ENCODE assay signal across 9 mouse cellular contexts in genomic region chr5:122267899-122268298, GRCm38 (mm10). TPM values are rescaled to one million over a fixed set of nuclear protein-coding genes. Genes with fewer than 3 reads are reported as not detected.
DNase-seq lines count a peak whose midpoint lies in the region; ATAC-seq and TF ChIP-seq lines count a peak whose summit lies in the region.
"Had no signal": no experiment of that assay in that cellular context is flagged by ENCODE, and none has a peak within 500 bp of the region (broad histone marks: within the 10 kb centered on the region; RNA-seq: fewer than 3 reads in every experiment).

No protein-coding gene starts in this region.

- H3K9me3 ChIP-seq in forebrain, embryonic 11.5 days (ENCODE audit: control insufficient read depth, low read length), result no peaks in the 10 kb centered on the region
- H3K9me3 ChIP-seq in forebrain, embryonic 15.5 days, result no peaks in the 10 kb centered on the region
- H3K9me3 ChIP-seq in embryonic facial prominence, embryonic 10.5 days, result no peaks in the 10 kb centered on the region
- H3K9me3 ChIP-seq: stomach, embryonic 15.5 days had no signal

- TF ChIP-seq CTCF in spleen, adult 2 months (IDR thresholded peaks at IDR 0.05; ENCODE audit: extremely low read depth, insufficient read depth, insufficient read length, insufficient replicate concordance), result peak; percentile 31; the same call in 1 of the 2 replicates

- TF ChIP-seq POLR2A in spleen, adult 2 months (IDR thresholded peaks at IDR 0.05; ENCODE audit: low read depth, low read length), result no peak

- peaks cover 4% of the 10 kb centered on the region; the same call in 1 of the 2 replicates for H3K4me1 ChIP-seq in forebrain, embryonic 11.5 days (replicated peaks; ENCODE audit: control insufficient read depth, insufficient read depth, low read length)
- H3K4me1 ChIP-seq in forebrain, embryonic 15.5 days, result peaks cover 10% of the 10 kb centered on the region
- peaks cover 9% of the 10 kb centered on the region for H3K4me1 ChIP-seq in embryonic facial prominence, embryonic 10.5 days
- peaks cover 4% of the 10 kb centered on the region; the same call in 1 of the 2 replicates for H3K4me1 ChIP-seq in spleen, adult 2 months (ENCODE audit: control insufficient read depth, insufficient read depth, insufficient read length)

- H3K27me3 ChIP-seq in forebrain, embryonic 11.5 days (ENCODE audit: control insufficient read depth, insufficient read depth, low read length), result no peaks in the 10 kb centered on the region
- H3K27me3 ChIP-seq in forebrain, embryonic 15.5 days, result no peaks in the 10 kb centered on the region
- no peaks in the 10 kb centered on the region for H3K27me3 ChIP-seq in embryonic facial prominence, embryonic 10.5 days (replicated peaks; ENCODE audit: low read depth, poor library complexity, severe bottlenecking)
- H3K27me3 ChIP-seq in spleen, adult 2 months (ENCODE audit: control insufficient read depth, insufficient read depth, low read length), result no peaks in the 10 kb centered on the region
- H3K27me3 ChIP-seq: stomach, embryonic 15.5 days had no signal

- H3K4me2 ChIP-seq in forebrain, embryonic 11.5 days (ENCODE audit: low read depth, low read length, severe bottlenecking), result no peak overlapping the region
- H3K4me2 ChIP-seq in forebrain, embryonic 15.5 days (replicated peaks), result no peak overlapping the region
- H3K4me2 ChIP-seq: stomach, embryonic 15.5 days had no signal

- H3K27ac ChIP-seq in forebrain, embryonic 11.5 days (ENCODE audit: low read depth, low read length), result no peak overlapping the region
- H3K27ac ChIP-seq in forebrain, embryonic 15.5 days (replicated peaks), result no peak overlapping the region
- H3K27ac ChIP-seq in embryonic facial prominence, embryonic 10.5 days (replicated peaks), result no peak overlapping the region
- peak overlapping the region; percentile 84 for H3K27ac ChIP-seq in spleen, adult 2 months (ENCODE audit: insufficient read depth, low read length)

- 30% methylated on average over 5 of the region's 5 CpGs for WGBS in forebrain, embryonic 11.5 days
- WGBS in forebrain, embryonic 15.5 days, result 31% methylated on average over 5 of the region's 5 CpGs
- WGBS in embryonic facial prominence, embryonic 10.5 days, result 31% methylated on average over 5 of the region's 5 CpGs
- 6% methylated on average over 5 of the region's 5 CpGs for WGBS in spleen, adult 2 months

- H3K36me3 ChIP-seq in forebrain, embryonic 11.5 days (ENCODE audit: control insufficient read depth, insufficient read depth, low read length), result no peaks in the 10 kb centered on the region
- H3K36me3 ChIP-seq in forebrain, embryonic 15.5 days, result no peaks in the 10 kb centered on the region
- no peaks in the 10 kb centered on the region for H3K36me3 ChIP-seq in embryonic facial prominence, embryonic 10.5 days (replicated peaks)
- no peaks in the 10 kb centered on the region for H3K36me3 ChIP-seq in spleen, adult 2 months (ENCODE audit: control insufficient read depth, insufficient read depth, low read length)
- H3K36me3 ChIP-seq: stomach, embryonic 15.5 days had no signal

- no peak for ATAC-seq in forebrain, embryonic 11.5 days (replicated peaks; ENCODE audit: low FRiP score)
- no peak for ATAC-seq in forebrain, embryonic 15.5 days (replicated peaks)

- peak; percentile 68 for DNase-seq in forebrain, embryonic 11.5 days (ENCODE audit: low spot score)
- peak; percentile 82 for DNase-seq in 416B (ENCODE audit: low read depth)
- DNase-seq in adrenal gland, postnatal 14 days, result peak; percentile 81
- peak; percentile 53 for DNase-seq in embryonic facial prominence, embryonic 10.5 days (ENCODE audit: low spot score)
- DNase-seq in kidney, postnatal 4 days, result peak; percentile 86
- peak; percentile 86 for DNase-seq in lung, postnatal 14 days
- DNase-seq in spleen, adult 2 months (ENCODE audit: low read depth in 1 of 2, low spot score in 2 of 2), result peak; percentile 76 to 84

- H3K4me3 ChIP-seq in forebrain, embryonic 11.5 days (ENCODE audit: low read depth, low read length), result no peak overlapping the region
- no peak overlapping the region for H3K4me3 ChIP-seq in forebrain, embryonic 15.5 days
- H3K4me3 ChIP-seq in embryonic facial prominence, embryonic 10.5 days, result no peak overlapping the region
- H3K4me3 ChIP-seq in spleen, adult 2 months (ENCODE audit: extremely low read depth, insufficient read depth, insufficient read length), result no peak overlapping the region
- H3K4me3 ChIP-seq: stomach, embryonic 15.5 days had no signal

- no peak overlapping the region for H3K9ac ChIP-seq in forebrain, embryonic 11.5 days (ENCODE audit: low read length)
- no peak overlapping the region for H3K9ac ChIP-seq in forebrain, embryonic 15.5 days (replicated peaks)
- H3K9ac ChIP-seq: stomach, embryonic 15.5 days had no signal

RNA-seq across cellular contexts. Expression of gene Tctn1, which starts 3.6 kb away (rescaled TPM):
- 5.2 and 7.5 TPM in 2 replicates for polyA plus RNA-seq in forebrain, embryonic 11.5 days (2014; fragmentation: Nextera tagmentation; extraction: Ambion mirVana)
- 4.2 and 4.5 TPM in 2 replicates for polyA plus RNA-seq in forebrain, embryonic 15.5 days (2015; fragmentation: Nextera tagmentation; extraction: Ambion mirVana)
- total RNA-seq in adrenal gland, postnatal 14 days (2021), result 12.7 and 14.5 TPM in 2 replicates
- polyA plus RNA-seq in embryonic facial prominence, embryonic 10.5 days (2016; fragmentation: Nextera tagmentation; extraction: Ambion mirVana), result 4.8 and 5.5 TPM in 2 replicates
- polyA plus RNA-seq in spleen, adult 2 months (2012; rRNA removed), result 22.1 and 25.3 TPM in 2 replicates

RNA-seq across cellular contexts. Expression of gene Pptc7, which starts 16.3 kb away (rescaled TPM):
- polyA plus RNA-seq in forebrain, embryonic 11.5 days (2014; fragmentation: Nextera tagmentation; extraction: Ambion mirVana), result 9.1 and 9.8 TPM in 2 replicates
- polyA plus RNA-seq in forebrain, embryonic 15.5 days (2015; fragmentation: Nextera tagmentation; extraction: Ambion mirVana), result 8.2 and 8.3 TPM in 2 replicates
- total RNA-seq in adrenal gland, postnatal 14 days (2021), result 42.4 and 44.7 TPM in 2 replicates
- polyA plus RNA-seq in embryonic facial prominence, embryonic 10.5 days (2016; fragmentation: Nextera tagmentation; extraction: Ambion mirVana), result 8.0 and 8.9 TPM in 2 replicates
- polyA plus RNA-seq in spleen, adult 2 months (2012; rRNA removed), result 18.8 and 24.5 TPM in 2 replicates
